Mouse (Mus musculus) cerebellum, adult 2 months (tissue): ENCODE measurements around the gene Ldah.

ENCODE experiments used
- CTCF ChIP-seq: fragments of 200-500 bp; IDR thresholded peaks from 2 replicates; pipeline ENCODE4 v1.5.1; 2011; ENCODE audit warnings: low read depth, mild to moderate bottlenecking, control low read depth, low read length, moderate library complexity, borderline replicate concordance; ENCODE audit not compliant: insufficient read depth
- POLR2A ChIP-seq: fragments of 200-500 bp; IDR thresholded peaks from 2 replicates; pipeline ENCODE4 v1.6.1; 2011; ENCODE audit warnings: low read length, control low read depth, borderline replicate concordance; ENCODE audit not compliant: insufficient read depth

DNA sequence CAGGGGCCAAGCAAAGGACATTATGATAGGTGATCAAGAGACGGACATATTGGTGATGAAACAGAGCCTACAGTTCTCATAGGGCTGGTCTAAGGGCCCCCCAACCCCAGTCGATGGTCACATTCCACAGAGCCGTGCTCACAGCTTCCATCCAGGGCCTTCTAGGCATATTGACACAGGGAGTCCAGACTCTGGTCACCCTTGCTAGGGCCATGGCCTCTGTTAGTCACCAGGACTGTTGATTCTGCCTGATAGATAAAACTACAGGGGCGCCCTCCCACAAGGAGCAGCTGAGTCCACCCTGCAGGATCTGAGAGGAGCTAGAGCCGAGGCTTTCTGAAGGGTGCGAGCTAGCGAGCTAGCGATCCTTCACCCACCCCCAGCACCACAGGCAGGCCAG lies 125.7 kb downstream of the Ldah start:
- TF ChIP-seq POLR2A = no peak
- no peak for TF ChIP-seq CTCF
